Mouse (Mus musculus): Measurements from ENCODE around the gene Pnrc2. TPM values are rescaled to one million over a fixed set of nuclear protein-coding genes. Genes with fewer than 3 reads are reported as not detected.

The Pnrc2 gene
- polyA plus RNA-seq, 1 experiment from 2014 or later: 74.9 TPM

DNA sequence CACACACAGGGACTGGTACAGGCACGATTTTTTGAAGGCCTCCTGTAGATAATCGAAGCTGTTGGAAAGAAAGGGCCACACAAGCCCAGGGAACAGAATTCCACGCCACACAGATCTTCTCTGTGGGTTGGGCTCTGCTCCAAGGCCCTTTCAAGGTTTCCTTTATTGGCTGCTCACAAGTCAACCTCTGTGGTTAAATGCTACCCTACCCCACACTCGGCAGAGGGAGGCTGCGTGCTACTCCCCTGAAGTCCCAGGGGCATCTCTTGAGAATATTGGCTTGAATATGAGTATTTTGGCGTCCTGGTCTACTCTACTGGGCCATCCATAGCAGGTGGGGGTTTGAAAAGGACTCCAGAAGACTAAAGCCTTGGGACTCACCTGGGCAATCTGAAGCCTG is 22.5 kb upstream of the Pnrc2 start:
- H3K4me3 ChIP-seq (ENCODE audit: low read depth, low read length): peak overlapping the region; percentile 49
- H3K27ac ChIP-seq (ENCODE audit: low read length): peak overlapping the region; percentile 71
- H3K9ac ChIP-seq (ENCODE audit: low read depth, low read length): peak overlapping the region; percentile 32
- H3K9me3 ChIP-seq (replicated peaks; ENCODE audit: control insufficient read depth, low read length): no peaks in the 10 kb centered on the region
- H3K36me3 ChIP-seq (ENCODE audit: control insufficient read depth, insufficient read depth): no peaks in the 10 kb centered on the region
- 27% methylated on average over 6 of the region's 6 CpGs for WGBS (ENCODE audit: insufficient replicate concordance)
- ATAC-seq (ENCODE audit: low read depth): no peak
- H3K4me1 ChIP-seq (ENCODE audit: control insufficient read depth, low read depth, low read length): peaks cover 46% of the 10 kb centered on the region
- H3K4me2 ChIP-seq (ENCODE audit: low read depth, low read length): peak overlapping the region; percentile 42
- H3K27me3 ChIP-seq (ENCODE audit: control insufficient read depth, insufficient read depth, low read depth, low read length): no peaks in the 10 kb centered on the region

DNA sequence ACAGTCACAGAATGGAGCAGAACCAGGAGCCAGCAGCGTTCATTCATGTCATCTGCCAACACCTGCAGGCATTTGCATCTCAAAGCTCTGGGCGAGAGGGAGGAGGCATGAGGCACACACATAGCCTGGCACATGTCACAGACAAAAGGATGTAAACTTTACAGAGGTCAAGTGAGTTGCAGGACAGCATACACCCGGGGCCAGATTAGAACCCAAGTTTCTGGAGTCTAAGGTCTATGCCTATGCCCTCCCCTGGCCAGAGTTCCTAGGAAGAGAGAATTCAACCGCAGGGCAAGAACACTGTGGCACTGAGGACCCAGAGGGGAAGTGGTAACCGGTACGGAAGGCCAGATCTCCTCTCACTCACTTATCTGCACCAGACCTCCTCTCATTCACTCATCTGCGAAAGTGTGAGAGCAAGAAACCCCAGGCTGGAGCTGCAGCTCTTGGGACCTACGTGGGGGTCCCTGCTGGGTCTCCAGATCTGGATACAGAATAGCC is 21.5 kb upstream of the Pnrc2 start, which contains the start of gene Cnr2:
Gene Cnr2, plus strand, starts transcription at position 324 of the 501 bp plus-strand sequence.
- no peaks in the 10 kb centered on the region for H3K27me3 ChIP-seq (ENCODE audit: control insufficient read depth, insufficient read depth, low read depth, low read length)
- peaks cover 46% of the 10 kb centered on the region for H3K4me1 ChIP-seq (ENCODE audit: control insufficient read depth, low read depth, low read length)
- no peaks in the 10 kb centered on the region for H3K36me3 ChIP-seq (ENCODE audit: control insufficient read depth, insufficient read depth)
- peak within 1 kb of the TSS; percentile 71 for H3K27ac ChIP-seq (ENCODE audit: low read length)
- 12% methylated on average over 8 of the region's 8 CpGs for WGBS (ENCODE audit: insufficient replicate concordance)
- peak within 1 kb of the TSS; percentile 49 for H3K4me3 ChIP-seq (ENCODE audit: low read depth, low read length)
- H3K9ac ChIP-seq (ENCODE audit: low read depth, low read length): peak within 1 kb of the TSS; percentile 32
- H3K4me2 ChIP-seq (ENCODE audit: low read depth, low read length): peak within 1 kb of the TSS; percentile 42
- no peaks in the 10 kb centered on the region for H3K9me3 ChIP-seq (replicated peaks; ENCODE audit: control insufficient read depth, low read length)
- ATAC-seq (ENCODE audit: low read depth): no peak

DNA sequence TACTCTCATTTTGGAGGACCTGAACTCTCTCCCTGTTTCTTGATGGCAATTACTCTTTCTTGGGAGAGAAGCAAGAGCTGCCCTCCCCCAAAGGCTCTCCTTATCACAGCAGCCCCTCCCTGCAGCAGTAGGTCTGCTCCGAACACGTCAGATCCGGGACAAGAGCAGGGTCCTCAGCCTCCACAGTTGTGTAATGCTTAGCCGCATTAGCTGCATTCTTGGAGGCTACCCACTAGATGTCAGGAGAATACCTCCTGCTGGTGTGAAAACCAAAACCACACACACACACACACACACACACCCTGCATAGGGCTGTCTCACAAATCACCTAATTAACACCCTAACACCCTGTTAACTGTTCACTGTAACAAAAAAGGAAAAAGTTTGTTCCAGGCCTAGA is 19.2 kb upstream of the Pnrc2 start:
- peak; percentile 33; the same call in 1 of the 2 replicates for ATAC-seq (ENCODE audit: low read depth)
- peaks cover 35% of the 10 kb centered on the region for H3K4me1 ChIP-seq (ENCODE audit: control insufficient read depth, low read depth, low read length)
- no peak overlapping the region for H3K27ac ChIP-seq (ENCODE audit: low read length)
- no peaks in the 10 kb centered on the region for H3K27me3 ChIP-seq (ENCODE audit: control insufficient read depth, insufficient read depth, low read depth, low read length)
- WGBS (ENCODE audit: insufficient replicate concordance): 11% methylated on average over 4 of the region's 4 CpGs
- H3K9me3 ChIP-seq (replicated peaks; ENCODE audit: control insufficient read depth, low read length): no peaks in the 10 kb centered on the region
- no peak overlapping the region for H3K4me3 ChIP-seq (ENCODE audit: low read depth, low read length)
- H3K4me2 ChIP-seq (ENCODE audit: low read depth, low read length): no peak overlapping the region
- H3K9ac ChIP-seq (ENCODE audit: low read depth, low read length): no peak overlapping the region
- no peaks in the 10 kb centered on the region for H3K36me3 ChIP-seq (ENCODE audit: control insufficient read depth, insufficient read depth)

DNA sequence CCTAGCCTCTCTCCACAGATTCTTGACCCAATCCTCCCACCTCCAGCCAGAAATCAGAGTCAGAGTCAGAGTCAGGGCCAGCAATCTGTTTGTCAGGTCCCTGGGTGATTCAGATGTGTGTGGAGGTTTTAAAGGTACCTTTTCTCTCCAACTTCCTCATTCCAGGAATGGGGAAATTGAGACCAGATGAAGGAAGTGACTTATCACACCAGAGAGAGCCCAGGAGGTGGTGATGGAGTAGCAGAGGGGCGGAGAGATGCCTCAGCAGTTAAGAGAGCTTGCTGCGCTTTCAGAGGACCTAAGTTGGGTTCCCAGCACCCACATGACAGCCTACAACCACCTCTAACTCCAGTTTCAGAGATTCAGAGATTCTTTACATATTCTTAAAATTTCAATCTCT is 17.9 kb upstream of the Pnrc2 start:
- no peak for ATAC-seq (ENCODE audit: low read depth)
- Histone ChIP-seq H3K9ac (ENCODE audit: low read depth, low read length) (no peak overlapping the region), H3K9me3 (replicated peaks; ENCODE audit: control insufficient read depth, low read length) (no peaks in the 10 kb centered on the region), H3K27ac (ENCODE audit: low read length) (no peak overlapping the region), H3K27me3 (ENCODE audit: control insufficient read depth, insufficient read depth, low read depth, low read length) (no peaks in the 10 kb centered on the region), H3K4me3 (ENCODE audit: low read depth, low read length) (no peak overlapping the region), H3K4me2 (ENCODE audit: low read depth, low read length) (no peak overlapping the region), H3K36me3 (ENCODE audit: control insufficient read depth, insufficient read depth) (no peaks in the 10 kb centered on the region), H3K4me1 (ENCODE audit: control insufficient read depth, low read depth, low read length) (peaks cover 23% of the 10 kb centered on the region)
- 48% methylated on average over 2 of the region's 2 CpGs for WGBS (ENCODE audit: insufficient replicate concordance)

DNA sequence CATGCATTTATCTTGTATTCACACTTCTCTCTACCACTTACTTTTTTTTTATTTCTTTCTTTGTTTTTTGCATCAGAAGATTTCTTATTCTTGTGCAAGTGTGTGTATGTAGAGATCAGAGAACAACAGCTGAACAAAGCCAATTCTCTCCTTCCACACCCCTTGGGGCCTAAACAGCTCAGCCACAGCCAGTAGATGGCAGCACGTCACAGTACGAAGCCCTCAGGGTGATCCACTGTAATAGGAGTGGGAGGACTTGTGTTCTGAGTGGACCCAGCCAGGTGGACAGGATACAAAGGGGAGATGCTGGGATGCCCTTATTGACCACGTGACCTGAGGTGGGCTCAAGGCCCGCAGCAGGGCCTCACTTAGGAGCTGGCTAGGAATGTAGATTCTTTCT is 16.2 kb upstream of the Pnrc2 start:
- Histone ChIP-seq H3K4me3 (ENCODE audit: low read depth, low read length) (no peak overlapping the region), H3K9me3 (replicated peaks; ENCODE audit: control insufficient read depth, low read length) (no peaks in the 10 kb centered on the region), H3K27me3 (ENCODE audit: control insufficient read depth, insufficient read depth, low read depth, low read length) (no peaks in the 10 kb centered on the region), H3K27ac (ENCODE audit: low read length) (no peak overlapping the region), H3K4me2 (ENCODE audit: low read depth, low read length) (no peak overlapping the region), H3K4me1 (ENCODE audit: control insufficient read depth, low read depth, low read length) (peaks cover 7% of the 10 kb centered on the region), H3K9ac (ENCODE audit: low read depth, low read length) (no peak overlapping the region), H3K36me3 (ENCODE audit: control insufficient read depth, insufficient read depth) (no peaks in the 10 kb centered on the region)
- peak; percentile 75 for ATAC-seq (ENCODE audit: low read depth)
- 1% methylated on average over 4 of the region's 4 CpGs for WGBS (ENCODE audit: insufficient replicate concordance)

DNA sequence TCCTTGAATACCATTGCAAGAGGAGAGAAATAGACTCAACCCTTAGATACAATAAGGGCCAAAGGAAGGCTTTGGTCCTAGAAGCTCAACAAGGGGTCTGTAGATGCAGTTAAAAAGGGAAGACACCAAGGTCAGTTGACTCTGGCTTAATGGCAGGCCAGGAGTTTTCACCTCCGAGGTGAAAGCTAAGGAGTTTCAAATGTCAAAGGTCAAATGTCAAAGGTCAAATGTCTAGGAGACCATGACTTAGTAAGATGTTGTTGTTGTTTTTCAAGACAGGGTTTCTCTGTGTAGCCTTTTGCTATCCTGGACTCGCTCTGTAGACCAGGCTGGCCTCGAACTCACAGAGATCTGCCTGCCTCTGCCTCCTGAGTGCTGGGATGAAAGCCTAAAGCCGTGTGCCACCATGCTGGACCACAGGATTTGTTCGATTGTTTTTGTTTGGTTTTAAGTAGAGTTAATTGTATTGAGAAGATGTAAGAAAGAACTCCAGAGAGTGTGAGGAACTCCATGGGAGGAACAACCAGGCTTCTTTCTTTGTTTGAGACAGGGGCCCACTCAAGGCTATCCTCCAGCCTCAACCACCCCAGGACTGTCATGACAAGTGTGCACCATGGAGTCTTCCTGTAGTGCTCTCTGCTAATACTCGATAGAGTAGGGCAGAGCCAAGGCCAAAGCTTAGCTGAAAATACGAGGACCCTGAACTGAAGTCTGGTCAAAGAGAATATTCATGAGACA is 15.7 kb upstream of the Pnrc2 start:
- Histone ChIP-seq H3K27me3 (ENCODE audit: control insufficient read depth, insufficient read depth, low read depth, low read length) (no peaks in the 10 kb centered on the region), H3K9me3 (replicated peaks; ENCODE audit: control insufficient read depth, low read length) (no peaks in the 10 kb centered on the region), H3K36me3 (ENCODE audit: control insufficient read depth, insufficient read depth) (no peaks in the 10 kb centered on the region), H3K9ac (ENCODE audit: low read depth, low read length) (no peak overlapping the region), H3K4me3 (ENCODE audit: low read depth, low read length) (no peak overlapping the region), H3K27ac (ENCODE audit: low read length) (no peak overlapping the region), H3K4me2 (ENCODE audit: low read depth, low read length) (no peak overlapping the region), H3K4me1 (ENCODE audit: control insufficient read depth, low read depth, low read length) (peaks cover 5% of the 10 kb centered on the region)
- 63% methylated on average over 7 of the region's 7 CpGs for WGBS (ENCODE audit: insufficient replicate concordance)
- no peak for ATAC-seq (ENCODE audit: low read depth)

DNA sequence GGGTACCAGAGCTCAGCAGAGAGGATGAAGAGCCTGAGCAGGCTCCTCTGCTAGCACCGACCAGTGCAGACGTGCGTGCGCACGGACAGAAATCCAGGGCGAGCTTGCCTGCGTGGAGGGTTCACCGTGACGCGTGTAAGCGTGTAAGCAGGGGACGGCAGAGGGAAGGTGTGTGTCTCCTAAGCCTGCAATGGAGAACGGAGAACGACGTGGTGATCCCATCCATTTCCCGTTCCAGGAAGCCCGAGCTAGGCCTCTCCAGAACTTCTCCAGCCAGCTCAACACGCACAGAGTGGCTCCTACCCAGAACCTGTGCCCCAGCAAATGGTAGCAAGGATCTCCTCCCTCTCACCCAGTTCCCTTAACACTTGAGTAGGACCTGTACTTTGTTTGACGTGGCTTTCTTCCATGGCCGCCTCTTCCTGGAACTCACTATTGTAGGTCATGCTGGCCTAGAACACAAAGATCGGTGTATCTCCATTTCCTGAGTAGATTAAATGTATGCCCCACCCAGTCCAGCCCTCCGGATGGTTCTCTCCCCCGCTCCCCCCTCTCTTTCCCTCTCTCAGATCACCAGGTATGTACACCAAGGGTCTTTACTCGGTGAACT is 14.9 kb upstream of the Pnrc2 start:
- no peak overlapping the region for H3K27ac ChIP-seq (ENCODE audit: low read length)

DNA sequence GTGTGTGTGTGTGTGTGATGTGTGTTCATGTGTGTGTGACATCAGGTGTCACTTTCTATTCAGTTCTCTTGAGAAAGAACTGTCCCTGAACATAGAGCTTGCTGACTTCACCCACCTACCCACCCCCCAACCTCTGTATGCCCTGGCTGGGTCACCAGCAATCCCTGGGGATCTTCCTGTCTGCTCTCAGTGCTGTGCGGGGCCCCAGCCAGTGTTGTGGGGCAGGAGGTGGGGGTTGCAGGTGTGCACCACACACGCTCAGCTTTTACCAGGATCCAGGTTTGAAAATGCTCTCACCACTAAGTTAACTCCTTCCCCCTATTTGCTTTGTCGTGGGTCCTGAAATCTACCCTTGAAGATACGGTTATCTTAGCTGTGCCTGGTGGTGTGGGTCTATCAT is 12.5 kb upstream of the Pnrc2 start:
- ATAC-seq (ENCODE audit: low read depth): no peak
- WGBS (ENCODE audit: insufficient replicate concordance): 63% methylated on average over 4 of the region's 4 CpGs
- Histone ChIP-seq H3K4me1 (ENCODE audit: control insufficient read depth, low read depth, low read length) (peaks cover 4% of the 10 kb centered on the region), H3K36me3 (ENCODE audit: control insufficient read depth, insufficient read depth) (no peaks in the 10 kb centered on the region), H3K27ac (ENCODE audit: low read length) (no peak overlapping the region), H3K4me2 (ENCODE audit: low read depth, low read length) (no peak overlapping the region), H3K27me3 (ENCODE audit: control insufficient read depth, insufficient read depth, low read depth, low read length) (no peaks in the 10 kb centered on the region), H3K9ac (ENCODE audit: low read depth, low read length) (no peak overlapping the region), H3K9me3 (replicated peaks; ENCODE audit: control insufficient read depth, low read length) (no peaks in the 10 kb centered on the region), H3K4me3 (ENCODE audit: low read depth, low read length) (no peak overlapping the region)

More for the DNA sequence above, 14.9 kb upstream of the Pnrc2 start:
- Histone ChIP-seq H3K9me3 (replicated peaks; ENCODE audit: control insufficient read depth, low read length) (no peaks in the 10 kb centered on the region), H3K4me2 (ENCODE audit: low read depth, low read length) (no peak overlapping the region), H3K9ac (ENCODE audit: low read depth, low read length) (no peak overlapping the region), H3K36me3 (ENCODE audit: control insufficient read depth, insufficient read depth) (no peaks in the 10 kb centered on the region), H3K4me3 (ENCODE audit: low read depth, low read length) (no peak overlapping the region), H3K27me3 (ENCODE audit: control insufficient read depth, insufficient read depth, low read depth, low read length) (no peaks in the 10 kb centered on the region), H3K4me1 (ENCODE audit: control insufficient read depth, low read depth, low read length) (peaks cover 7% of the 10 kb centered on the region)
- no peak for ATAC-seq (ENCODE audit: low read depth)
- 75% methylated on average over 24 of the region's 24 CpGs for WGBS (ENCODE audit: insufficient replicate concordance)

DNA sequence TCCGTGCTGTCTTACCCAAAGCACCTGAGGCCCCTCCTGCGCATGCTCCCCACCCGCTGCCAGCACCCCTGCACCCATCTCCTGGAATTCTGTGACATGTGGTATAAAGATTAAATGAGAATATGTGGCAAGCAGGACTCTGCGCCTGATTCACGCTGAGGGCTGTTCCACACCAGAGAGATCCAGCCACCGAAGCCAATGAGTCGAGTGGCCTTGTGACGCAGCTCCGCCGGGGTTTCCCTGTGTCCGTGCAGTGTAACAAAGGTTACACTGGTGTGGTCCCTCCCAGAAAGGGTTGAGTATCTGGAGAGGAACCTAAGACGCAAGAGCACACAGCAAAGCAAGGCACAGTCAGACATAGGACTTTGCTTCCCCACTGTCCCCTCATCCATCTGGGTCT is 12.0 kb upstream of the Pnrc2 start:
- Histone ChIP-seq H3K36me3 (ENCODE audit: control insufficient read depth, insufficient read depth) (no peaks in the 10 kb centered on the region), H3K4me3 (ENCODE audit: low read depth, low read length) (no peak overlapping the region), H3K27me3 (ENCODE audit: control insufficient read depth, insufficient read depth, low read depth, low read length) (no peaks in the 10 kb centered on the region), H3K4me1 (ENCODE audit: control insufficient read depth, low read depth, low read length) (peaks cover 4% of the 10 kb centered on the region), H3K9ac (ENCODE audit: low read depth, low read length) (no peak overlapping the region), H3K27ac (ENCODE audit: low read length) (no peak overlapping the region), H3K4me2 (ENCODE audit: low read depth, low read length) (no peak overlapping the region), H3K9me3 (replicated peaks; ENCODE audit: control insufficient read depth, low read length) (no peaks in the 10 kb centered on the region)
- ATAC-seq (ENCODE audit: low read depth): no peak
- 76% methylated on average over 12 of the region's 12 CpGs for WGBS (ENCODE audit: insufficient replicate concordance)
